Mouse (Mus musculus) gastrocnemius, postnatal 25 days (tissue): ENCODE results near the gene Eef1akmt3. TPM values are rescaled to one million over a fixed set of nuclear protein-coding genes. Genes with fewer than 3 reads are reported as not detected.
"Not testable (repeated sequence)": the region's sequence is repeated elsewhere in the genome, so short reads cannot be mapped to it uniquely, and the experiment has no call there.

Source experiments
- DNase-seq: peaks from one replicate; pipeline ENCODE4 v3.0.0; 2022
- long read RNA-seq, 2 experiments: library from polyadenylated mRNA; stranded (forward); transcript quantifications; one replicate each; pipeline ENCODE4 v2.0.0; 2021
- total RNA-seq, 2 experiments: library from RNA; stranded (reverse); gene quantifications; 1 replicate in 1 of 2; 2 replicates in 1 of 2; pipeline ENCODE4 v1.2.3; 2021

Gene Eef1akmt3
- under 1 TPM; 0.15 to 0.24 TPM for total RNA-seq
- long read RNA-seq, experiment 1, result 0 reads
- long read RNA-seq, experiment 2, result 0 reads

- DNase-seq, result peak; percentile 32
Observed at GRCm38 (mm10) chr10:127041274-127041766, at the start of gene Eef1akmt3, which contains the start of gene Mettl1. Gene Eef1akmt3, minus strand, starts transcription at chr10:127041513. Gene Mettl1, plus strand, starts transcription at chr10:127041414.

DNA sequence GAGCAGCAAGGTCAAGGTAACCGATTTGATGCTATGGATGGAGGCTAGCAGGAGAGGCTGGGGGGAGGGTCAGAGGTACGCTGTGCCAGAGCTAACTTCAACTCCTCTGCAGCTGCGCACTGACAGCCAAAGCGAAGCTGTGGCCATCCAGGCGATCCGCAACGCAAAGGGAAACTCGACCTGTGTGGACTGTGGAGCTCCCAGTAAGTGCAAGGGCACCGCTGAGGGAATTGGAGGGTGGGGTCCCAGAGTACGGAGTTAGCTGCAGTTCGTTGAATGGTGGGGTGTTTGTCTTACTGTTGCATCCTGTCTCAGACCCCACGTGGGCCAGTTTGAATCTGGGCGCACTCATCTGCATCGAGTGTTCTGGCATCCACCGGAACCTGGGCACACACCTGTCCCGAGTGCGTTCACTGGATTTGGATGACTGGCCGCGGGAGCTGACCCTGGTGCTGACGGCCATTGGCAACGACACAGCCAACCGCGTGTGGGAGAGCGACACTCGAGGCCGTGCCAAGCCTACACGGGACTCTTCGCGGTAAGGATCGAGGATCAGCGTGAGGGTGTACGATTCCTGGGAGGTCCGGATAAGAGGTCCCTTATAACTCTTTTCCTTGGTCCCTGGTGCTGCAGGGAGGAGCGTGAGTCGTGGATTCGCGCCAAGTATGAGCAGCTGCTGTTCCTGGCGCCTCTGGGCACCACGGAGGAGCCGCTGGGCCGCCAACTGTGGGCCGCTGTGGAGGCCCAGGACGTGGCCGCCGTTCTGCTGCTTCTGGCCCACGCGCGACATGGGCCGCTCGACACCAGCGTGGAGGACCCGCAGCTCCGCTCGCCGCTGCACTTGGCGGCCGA lies 49.5 kb upstream of the Eef1akmt3 start:
- DNase-seq, result no peak

DNA sequence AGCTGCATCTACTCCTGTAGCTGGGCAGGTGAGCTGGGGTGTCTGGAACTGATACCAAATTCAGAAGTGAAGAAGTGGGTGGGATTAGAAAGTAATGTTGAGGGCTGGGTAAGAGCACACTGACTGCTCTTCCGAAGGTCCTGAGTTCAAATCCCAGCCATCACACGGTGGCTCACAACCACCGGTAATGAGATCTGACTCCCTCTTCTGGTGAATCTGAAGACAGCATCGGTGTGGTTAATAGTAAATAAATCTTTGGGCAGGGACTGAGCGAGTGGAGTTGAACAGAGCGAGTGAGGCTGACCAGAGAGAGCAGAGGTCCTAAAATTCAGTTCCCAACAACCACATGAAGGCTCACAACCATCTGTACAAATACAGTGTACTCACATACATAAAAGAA lies 44.3 kb upstream of the Eef1akmt3 start:
- no peak for DNase-seq

DNA sequence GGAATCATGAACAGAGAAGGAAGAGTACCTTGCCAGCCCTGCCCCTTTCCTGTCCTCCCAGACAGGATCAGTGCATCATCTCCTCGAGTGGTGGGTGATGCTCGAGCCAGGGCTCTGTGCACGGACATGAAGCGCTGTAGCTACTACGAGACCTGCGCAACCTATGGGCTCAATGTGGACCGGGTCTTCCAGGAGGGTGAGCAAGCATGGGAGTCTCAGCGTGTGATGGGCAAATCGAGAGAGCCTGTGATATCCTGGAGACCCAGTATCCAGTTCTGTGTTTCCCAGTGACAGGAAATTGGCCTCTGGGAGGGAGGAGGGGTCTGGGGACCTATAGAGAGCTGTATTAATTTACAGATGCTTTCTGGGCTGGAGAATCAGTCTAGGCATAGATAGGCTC lies 43.7 kb upstream of the Eef1akmt3 start:
- no peak for DNase-seq

DNA sequence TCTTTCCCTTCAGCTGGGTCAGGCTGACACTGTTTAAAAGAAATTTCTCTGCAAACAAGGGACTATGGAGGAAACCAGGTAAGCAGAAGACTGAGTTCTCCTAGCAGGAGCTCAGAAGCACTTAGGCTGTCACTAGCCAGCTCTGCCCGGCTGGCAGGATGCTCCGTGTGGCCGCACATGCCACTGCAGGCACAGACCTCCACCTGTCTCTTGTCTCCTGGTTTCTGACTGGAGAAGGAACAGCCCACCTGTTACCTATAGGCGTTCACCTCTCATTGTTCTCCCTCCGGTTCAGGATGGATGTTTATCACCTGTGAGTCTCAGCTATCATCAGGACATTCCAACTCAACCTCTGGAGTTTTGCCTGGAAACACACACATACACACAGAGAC lies 42.6 kb upstream of the Eef1akmt3 start:
- DNase-seq, result no peak

- no peak for DNase-seq
Observed at GRCm38 (mm10) chr10:127083292-127083914, 42.1 kb upstream of the Eef1akmt3 start.

- DNase-seq, result no peak
Observed at GRCm38 (mm10) chr10:127081996-127082620, 40.8 kb upstream of the Eef1akmt3 start.

DNA sequence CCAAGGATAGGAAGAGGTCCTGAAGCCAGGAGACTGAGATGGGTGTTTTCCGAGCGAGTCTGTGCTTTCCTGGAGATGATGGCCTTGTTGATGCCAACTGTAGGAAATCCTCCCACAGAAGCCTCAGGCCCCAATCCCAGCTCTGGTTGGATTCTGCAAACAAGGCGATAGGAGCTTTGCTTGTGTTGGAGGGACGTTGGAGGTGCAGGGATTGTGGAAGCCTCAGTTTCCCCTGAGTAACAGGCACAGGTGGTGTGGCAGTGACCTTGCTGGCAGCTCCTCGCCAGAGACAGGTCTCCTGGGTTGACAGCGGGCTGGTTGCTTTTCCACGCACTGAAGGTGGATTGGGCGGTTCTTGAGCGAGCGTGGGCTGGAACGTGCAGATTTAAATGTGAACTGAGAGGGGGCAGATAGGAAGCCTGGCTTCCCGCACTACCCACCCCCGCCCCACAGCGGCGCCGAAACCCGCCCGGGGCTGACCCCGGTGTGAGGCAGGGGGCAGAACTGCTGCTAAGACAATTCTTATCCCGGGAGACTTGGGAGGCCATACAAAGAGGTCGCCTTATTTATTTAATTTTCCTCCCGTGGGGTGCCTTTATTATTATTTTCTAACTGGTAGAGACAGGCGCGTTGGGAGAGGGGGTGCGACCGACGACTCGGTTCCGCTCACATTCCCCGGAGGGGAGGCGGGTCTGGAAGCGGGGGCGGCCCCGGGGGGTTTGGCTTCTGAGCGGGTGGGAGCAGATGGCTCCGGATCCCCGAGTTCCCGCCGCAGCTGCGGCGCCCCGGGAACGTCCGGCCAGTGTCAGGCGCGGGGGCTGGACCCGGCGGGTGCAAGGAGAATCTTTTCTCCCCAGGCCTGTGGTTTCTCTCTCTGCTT lies 39.8 kb upstream of the Eef1akmt3 start:
- DNase-seq, result peak; percentile 72

GRCm38 (mm10) chr10:127079665-127080391 lies 38.5 kb upstream of the Eef1akmt3 start:
- no peak for DNase-seq

DNA sequence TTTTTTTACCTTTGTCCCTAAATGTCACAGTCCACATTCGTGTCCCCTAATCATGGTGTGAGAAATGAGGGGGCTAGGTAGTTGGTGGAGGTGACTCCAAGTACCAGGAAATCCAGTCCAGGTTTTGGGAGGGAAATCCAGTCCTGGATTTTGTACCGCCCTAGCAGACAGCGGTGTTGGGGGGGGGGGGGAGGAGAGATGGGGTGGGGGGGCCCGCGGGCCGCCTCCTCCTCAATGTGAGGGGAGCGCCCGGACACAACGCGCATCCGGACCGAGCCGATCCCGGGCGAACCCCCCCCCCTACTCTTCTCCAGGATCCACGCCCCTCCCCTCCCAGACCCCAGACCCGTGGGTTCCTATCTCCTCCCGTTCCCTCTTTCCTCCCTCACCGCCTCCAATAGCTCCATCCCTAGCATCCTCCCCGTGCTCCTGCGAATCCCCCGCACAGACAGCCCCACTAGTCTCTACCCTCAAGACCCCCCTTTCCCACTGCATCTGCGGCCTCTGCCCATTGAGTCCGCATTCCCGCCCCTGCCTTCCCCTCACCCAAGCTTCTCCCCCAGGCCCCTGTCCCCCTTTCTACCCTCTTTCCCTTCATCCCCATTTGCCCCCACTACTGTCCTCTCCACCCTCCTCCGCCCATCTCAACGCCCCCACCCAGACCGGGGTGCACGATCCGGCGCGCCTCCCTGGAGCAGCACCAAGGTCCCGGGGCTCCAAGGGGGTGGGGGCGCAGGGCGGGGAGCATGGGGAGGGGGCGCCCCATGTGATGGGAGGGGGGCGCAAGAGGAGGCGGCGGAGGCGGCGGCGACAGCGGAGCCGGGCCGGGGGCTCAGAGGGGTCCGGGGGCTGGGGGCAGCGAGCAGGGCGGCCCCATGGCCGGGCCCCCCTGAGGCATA lies 37.6 kb upstream of the Eef1akmt3 start:
- no peak for DNase-seq

DNA sequence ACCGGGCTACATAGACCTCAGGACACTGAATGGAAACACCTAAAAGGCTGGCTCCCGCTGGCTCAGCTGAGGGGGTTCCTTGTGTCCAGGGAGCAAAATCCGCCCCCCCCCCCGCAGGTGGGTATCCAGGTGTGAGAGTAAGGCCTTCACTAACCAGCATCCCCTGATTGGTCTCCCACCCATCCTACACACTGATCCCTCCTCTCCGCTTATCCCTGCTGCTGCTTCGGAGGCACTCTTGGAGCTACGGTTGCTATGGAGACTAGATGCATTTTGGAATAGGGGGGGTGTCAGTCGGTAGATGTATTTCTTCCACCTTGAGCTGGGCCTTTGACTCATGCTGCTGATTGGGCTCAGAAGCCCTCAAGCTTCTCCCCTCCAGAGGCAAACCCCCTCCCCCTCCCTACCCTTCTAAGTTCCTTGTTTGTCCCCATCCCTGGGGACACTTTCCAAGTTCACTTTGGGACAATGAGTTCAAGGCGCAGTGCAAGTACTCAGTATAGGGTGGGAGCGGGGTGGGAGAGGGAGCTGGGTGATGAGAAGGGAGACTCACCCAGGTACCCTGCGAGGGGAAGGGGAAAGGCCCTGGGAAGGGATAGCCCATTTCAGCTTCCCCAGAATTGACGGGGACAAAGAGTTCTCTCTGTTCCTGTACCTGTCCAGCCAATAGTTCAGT lies 36.8 kb upstream of the Eef1akmt3 start:
- DNase-seq, result no peak

DNA sequence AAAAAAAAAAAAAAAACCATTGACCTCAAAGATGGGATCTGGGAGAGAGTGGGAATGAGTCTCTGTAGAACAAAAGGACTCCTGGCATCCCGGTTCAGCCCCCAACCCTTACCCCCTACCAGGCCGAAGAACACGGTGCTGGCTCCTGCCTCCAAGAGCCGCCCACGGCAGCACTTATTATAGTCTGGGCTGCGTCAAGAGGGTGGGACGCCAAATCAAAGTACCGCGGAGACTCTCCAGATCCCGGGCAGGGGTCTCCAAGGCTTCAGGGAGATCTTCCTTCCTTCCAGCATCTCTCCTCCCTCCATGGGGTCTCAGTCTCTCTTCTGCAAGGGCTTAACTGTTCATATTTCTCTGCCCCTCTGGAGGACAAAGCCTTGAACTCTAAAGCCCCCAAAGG lies 36.2 kb upstream of the Eef1akmt3 start:
- no peak for DNase-seq

GRCm38 (mm10) chr10:127076082-127076481 lies 34.8 kb upstream of the Eef1akmt3 start:
- no peak for DNase-seq

DNA sequence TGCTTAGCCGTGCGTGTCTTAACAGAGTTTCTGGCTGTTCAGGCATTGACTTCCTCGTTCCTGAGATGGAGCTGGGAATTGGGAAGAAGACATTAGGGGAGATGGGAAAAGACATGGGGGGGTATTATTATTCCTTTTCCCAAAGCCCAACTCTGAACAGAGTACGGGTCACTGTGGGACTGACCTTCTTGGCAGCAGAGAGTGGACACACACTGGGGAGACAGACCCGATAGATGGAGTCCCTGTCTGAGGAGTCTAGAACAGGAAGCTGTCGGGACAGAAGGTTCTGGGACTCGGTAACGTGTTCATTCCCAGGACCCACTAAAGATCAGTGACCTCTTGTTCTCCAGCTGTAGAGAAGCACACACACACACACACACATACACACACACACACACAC lies 34.3 kb upstream of the Eef1akmt3 start:
- DNase-seq, result no peak

DNA sequence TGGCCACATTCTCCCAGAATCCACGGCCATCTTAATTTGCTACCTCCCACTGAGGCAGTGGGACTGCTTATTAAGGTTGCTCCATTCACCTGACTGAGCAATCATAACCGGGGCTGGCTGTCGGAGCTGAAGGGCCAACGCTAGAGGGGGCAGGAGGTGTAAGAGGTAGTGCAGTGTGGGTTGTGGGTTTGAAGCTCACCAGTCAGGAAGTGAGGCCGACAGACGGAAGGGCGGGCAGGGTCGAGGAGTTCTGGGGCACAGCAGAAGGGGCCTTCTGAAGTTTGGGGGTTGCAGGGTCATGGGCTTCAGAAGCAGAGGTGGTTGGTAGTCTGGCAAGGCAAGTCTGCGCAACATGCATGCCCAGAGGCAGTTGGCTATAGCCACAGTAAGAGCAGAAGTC lies 33.8 kb upstream of the Eef1akmt3 start, which contains the start of gene Agap2:
Gene Agap2 (plus strand): TSS at position 205 of the 400 bp plus-strand sequence.
- no peak for DNase-seq

GRCm38 (mm10) chr10:127073981-127074380 lies 32.7 kb upstream of the Eef1akmt3 start:
- no peak for DNase-seq

GRCm38 (mm10) chr10:127072969-127073368 lies 31.7 kb upstream of the Eef1akmt3 start:
- not testable (repeated sequence) for DNase-seq

DNA sequence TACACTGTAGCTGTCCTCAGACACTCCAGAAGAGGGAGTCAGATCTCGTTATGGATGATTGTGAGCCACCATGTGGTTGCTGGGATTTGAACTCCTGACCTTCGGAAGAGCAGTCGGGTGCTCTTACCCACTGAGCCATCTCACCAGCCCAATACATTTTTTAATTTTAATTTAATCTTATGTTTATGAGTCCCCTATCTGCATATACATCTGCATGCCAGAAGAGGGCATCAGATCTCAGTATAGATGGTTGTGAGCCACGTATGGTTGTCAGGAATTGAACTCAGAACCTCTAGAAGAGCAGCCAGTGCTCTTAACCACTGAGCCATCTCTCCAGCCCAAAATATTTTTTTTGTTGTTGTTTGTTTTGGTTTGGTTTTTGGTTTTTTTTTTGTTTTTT lies 31.0 kb upstream of the Eef1akmt3 start:
- not testable (repeated sequence) for DNase-seq

- DNase-seq, result no peak
Observed at GRCm38 (mm10) chr10:127071203-127071602, 29.9 kb upstream of the Eef1akmt3 start.
